Mouse (Mus musculus): ENCODE data around the gene Fancc.
"Not testable (repeated sequence)": the region's sequence is repeated elsewhere in the genome, so short reads cannot be mapped to it uniquely, and the experiment has no call there.

The Fancc gene

DNA sequence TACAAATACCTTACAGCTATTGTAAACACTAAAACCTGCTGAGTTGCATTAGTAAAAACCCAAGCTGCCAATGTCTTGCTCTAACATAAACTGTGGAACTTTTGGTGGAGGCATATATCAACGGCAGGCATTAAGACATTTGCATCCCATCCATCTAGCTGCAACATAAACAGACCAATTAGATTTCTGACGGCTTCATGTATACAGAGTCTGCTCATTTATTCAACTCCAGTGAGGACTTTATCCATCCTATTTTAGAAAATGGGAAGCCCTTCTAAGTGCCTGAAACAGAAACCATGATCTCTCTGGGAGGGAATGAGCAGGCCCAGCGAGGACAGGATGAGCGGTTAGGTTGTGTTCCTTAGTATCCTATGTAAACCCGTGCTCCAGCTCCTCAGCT, 18.5 kb upstream of the Fancc start:
- DNase-seq (ENCODE audit: low spot score in 2 of 2): no peak

DNA sequence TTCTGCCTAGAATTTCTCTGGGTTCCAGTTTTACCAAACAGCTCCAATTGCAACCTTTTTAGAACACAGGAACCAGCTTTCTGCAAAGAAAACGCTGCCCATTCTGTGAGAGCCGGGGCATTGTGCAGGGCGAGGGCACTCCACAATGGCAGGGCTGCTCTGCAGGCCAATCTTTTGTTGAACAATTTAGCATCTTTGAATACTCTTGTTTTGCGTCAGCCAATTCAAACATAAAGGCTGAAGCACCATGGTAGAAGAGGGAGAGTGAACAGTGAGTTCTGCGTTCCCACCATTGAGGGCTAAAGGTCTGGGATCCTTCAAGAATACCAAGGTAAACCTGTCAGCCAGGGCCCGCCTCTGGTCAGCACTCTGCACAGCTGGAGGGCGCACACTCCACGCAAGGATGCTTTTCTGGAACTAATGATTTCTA, 17.9 kb upstream of the Fancc start:
- no peak for DNase-seq (ENCODE audit: low spot score in 2 of 2)

DNA sequence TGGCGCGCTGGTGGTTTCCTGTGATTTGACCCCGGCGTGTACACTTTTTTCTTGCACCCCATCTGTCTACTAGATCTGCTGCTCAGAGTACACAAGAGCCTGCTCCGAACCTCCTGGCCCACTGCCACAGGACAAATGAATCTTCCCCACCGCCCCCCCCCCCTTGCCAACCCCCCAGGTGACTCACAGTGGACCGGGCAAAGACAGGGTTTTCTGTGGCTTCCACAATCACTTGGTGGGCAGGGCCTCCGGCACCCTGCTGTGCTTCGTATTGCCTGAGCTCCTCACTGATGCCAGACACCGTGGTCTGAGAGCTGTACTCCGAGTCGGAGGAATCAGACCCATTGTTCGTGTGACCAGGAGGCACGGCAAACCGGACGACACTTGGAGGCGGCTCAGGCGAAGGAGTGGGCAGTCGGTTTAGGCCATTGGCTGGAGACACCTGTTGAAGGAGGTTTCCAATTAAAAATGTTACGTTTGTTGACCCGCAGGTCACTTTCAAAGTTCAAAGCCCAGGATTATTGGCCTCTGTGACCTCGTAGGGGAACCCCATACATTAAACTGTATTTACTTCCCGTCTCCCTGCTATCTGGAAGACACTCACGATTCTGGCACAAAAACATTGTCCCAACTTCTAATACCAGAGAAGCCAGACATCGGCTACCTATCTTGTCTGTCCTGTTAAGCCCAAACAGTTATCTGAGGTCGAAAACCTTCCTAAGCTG, 16.5 kb upstream of the Fancc start:
- no peak for DNase-seq (ENCODE audit: low spot score in 2 of 2)

GRCm38 (mm10) chr13:63512411-63512810, 15.3 kb upstream of the Fancc start:
- DNase-seq (ENCODE audit: low spot score in 2 of 2): no peak

- DNase-seq (ENCODE audit: low spot score in 2 of 2): no peak
Measured at GRCm38 (mm10) chr13:63507821-63508220, 10.7 kb upstream of the Fancc start.

GRCm38 (mm10) chr13:63507001-63507556, 10.0 kb upstream of the Fancc start:
- no peak for DNase-seq (ENCODE audit: low spot score in 2 of 2)

GRCm38 (mm10) chr13:63506364-63506763, 9.3 kb upstream of the Fancc start:
- DNase-seq (ENCODE audit: low spot score in 2 of 2): no peak

GRCm38 (mm10) chr13:63502391-63502790, 5.3 kb upstream of the Fancc start:
- DNase-seq (ENCODE audit: low spot score in 2 of 2): no peak

GRCm38 (mm10) chr13:63499489-63499888, 2.4 kb upstream of the Fancc start:
- DNase-seq (ENCODE audit: low spot score in 2 of 2): no peak

- no peak for DNase-seq (ENCODE audit: low spot score in 2 of 2)
Measured at GRCm38 (mm10) chr13:63487707-63488042, 9.4 kb downstream of the Fancc start.

- no peak for DNase-seq (ENCODE audit: low spot score in 2 of 2)
Measured at GRCm38 (mm10) chr13:63486791-63487706, 10.0 kb downstream of the Fancc start.

- no peak for DNase-seq (ENCODE audit: low spot score in 2 of 2)
Measured at GRCm38 (mm10) chr13:63475356-63475755, 21.7 kb downstream of the Fancc start.

GRCm38 (mm10) chr13:63452898-63453297, 44.2 kb downstream of the Fancc start:
- DNase-seq (ENCODE audit: low spot score in 2 of 2): peak; percentile 10 to 12

GRCm38 (mm10) chr13:63451140-63451539, 45.9 kb downstream of the Fancc start:
- no peak for DNase-seq (ENCODE audit: low spot score in 2 of 2)

DNA sequence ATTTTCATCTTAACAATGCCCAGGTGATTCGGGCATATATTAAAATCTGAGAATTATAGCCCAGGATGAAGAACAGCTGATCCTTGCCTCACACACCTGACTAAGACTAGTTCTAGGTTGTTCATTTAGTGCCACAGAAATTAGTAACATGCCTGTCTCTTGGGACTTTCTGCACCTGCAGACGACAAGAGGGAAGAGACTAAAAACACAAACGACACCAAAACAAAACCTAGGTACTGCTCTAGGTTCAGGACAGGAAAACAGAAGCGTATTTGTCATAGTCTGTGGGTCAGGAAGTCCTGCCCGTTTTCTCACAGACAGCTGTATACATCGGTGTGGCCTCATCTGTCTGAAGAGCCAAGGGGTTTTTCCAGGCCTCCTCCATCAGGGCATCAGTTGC, 51.7 kb downstream of the Fancc start:
- no peak for DNase-seq (ENCODE audit: low spot score in 2 of 2)

DNA sequence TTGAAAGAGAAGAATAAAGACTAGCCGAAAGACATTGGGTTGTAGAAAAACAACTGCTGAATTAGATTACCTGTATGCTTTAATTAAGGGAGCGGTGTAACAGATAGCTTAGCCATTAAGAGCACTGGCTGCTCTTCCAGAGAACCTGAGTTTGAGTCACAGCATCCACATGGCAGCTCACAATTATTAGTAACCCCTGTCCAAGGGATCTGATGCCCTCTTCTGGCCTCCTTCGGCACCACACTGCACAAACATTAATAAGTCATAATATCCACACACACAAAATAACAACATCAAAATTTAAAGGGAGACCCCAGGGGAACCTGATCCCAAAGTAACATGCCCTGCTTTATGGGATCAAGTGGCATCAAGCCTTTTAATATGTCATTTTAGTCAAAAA, 64.3 kb downstream of the Fancc start:
- DNase-seq (ENCODE audit: low spot score in 2 of 2): no peak

GRCm38 (mm10) chr13:63431857-63432191, 65.3 kb downstream of the Fancc start:
- no peak for DNase-seq (ENCODE audit: low spot score in 2 of 2)

DNA sequence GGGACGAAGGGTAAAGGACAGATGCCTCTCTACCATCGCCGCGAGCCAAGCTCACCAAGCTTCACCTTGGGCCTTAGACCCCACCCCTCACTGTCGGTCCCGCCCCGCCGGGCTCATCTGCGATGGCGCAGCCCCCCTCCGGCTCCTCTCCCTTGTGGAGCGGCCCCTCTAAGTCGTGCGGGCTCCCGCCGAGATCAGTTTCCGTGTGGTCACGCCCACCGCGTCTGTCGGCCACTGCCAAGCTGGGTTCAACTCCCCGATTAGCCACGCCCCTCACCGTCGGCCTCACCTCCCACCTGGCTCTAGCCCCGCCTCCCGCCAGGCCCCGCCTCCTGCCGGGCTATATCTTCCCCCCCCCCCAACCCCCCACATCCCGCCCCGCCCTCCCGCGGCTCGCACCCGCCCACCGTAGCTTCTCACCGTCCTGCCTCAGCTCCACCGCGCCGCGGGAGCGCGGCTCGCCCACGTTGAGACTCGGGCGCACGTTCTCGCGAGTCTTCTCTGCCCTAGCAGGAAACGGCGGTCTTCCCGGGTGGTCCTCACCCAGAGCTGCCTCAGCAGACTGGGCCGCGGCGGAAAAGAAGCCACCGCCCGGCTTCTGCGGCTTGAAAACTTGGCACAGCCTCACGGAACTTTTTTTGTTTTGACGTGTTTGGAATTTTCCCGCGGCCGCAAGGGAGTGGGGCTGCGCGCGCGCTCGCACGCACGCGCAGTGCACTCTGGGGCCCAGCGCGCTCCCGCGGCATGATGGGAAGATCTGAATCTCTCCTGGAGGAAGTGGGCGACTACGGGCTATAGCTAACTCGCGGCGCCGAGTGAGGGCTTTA, 65.8 kb downstream of the Fancc start:
- DNase-seq (ENCODE audit: low spot score in 2 of 2): peak; percentile 87 to 91

- DNase-seq (ENCODE audit: low spot score in 2 of 2): no peak
Measured at GRCm38 (mm10) chr13:63430681-63431029, 66.4 kb downstream of the Fancc start.

GRCm38 (mm10) chr13:63430206-63430605, 66.9 kb downstream of the Fancc start:
- no peak for DNase-seq (ENCODE audit: low spot score in 2 of 2)

DNA sequence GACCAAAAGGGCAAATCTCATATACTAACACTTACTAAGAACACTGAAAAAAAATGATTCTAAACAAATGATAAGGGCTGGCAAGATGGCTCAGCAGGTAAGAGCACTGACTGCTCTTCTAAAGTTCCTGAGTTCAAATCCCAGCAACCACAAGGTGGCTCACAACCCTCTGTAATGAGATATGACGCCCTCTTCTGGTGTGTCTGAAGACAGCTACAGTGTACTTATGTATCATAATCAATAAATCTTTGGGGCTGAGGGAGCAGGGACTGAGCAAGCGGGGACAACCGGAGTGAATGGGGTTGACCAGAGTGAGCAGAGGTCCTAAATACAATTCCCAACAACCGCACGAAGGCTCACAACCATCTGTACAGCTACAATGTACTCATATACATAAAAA, 68.9 kb downstream of the Fancc start:
- DNase-seq (ENCODE audit: low spot score in 2 of 2): not testable (repeated sequence)

- no peak for DNase-seq (ENCODE audit: low spot score in 2 of 2)
Measured at GRCm38 (mm10) chr13:63423060-63423459, 74.0 kb downstream of the Fancc start.
